Mouse (Mus musculus): ENCODE results near the gene Gpc5.

- no peak for TF ChIP-seq POLR2A (IDR thresholded peaks at IDR 0.05; ENCODE audit: extremely low read depth, insufficient read depth, low read length)
- no peak for TF ChIP-seq CTCF (IDR thresholded peaks at IDR 0.05; ENCODE audit: low read depth, low read length)
These were observed 1244.2 kb downstream of the Gpc5 start for GRCm38 (mm10) chr14:116336182-116336581.
